Mouse (Mus musculus) adrenal gland, adult 18-20 months (tissue): Measurements from ENCODE around the gene Tjp2. TPM values are rescaled to one million over a fixed set of nuclear protein-coding genes. Genes with fewer than 3 reads are reported as not detected.
"Not testable (repeated sequence)": the region's sequence is repeated elsewhere in the genome, so short reads cannot be mapped to it uniquely, and the experiment has no call there.

Experiments
- DNase-seq, 2 experiments: peaks; one replicate each; pipeline ENCODE4 v3.0.0; 2021 to 2022; ENCODE audit warnings: low spot score in 2 of 2
- total RNA-seq, 2 experiments: library from RNA; stranded (reverse); gene quantifications; 1 replicate in 1 of 2; 2 replicates in 1 of 2; pipeline ENCODE4 v1.2.3; 2021

Gene Tjp2
- total RNA-seq, 2 experiments from 2014 or later: 6.3 to 10.5 TPM

DNA sequence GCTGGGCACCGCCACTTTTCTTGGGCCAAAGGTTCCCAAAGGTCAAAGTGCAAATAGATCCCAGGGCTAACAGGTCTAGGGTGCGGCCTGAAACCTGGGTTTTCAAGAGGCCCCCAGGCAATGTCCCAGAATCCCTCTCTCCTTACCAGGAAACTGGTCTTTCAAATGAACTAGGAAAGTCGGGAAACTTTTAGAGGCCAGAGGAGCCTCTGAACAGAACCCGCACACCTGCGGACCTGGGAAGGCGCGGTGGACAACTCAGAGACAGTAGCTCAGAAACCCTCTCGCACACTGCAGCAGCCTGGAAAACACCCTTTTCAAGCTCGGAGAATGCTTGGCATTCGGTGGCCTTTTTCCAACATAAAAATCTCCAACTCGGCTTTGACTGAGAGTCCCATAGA lies 979 bp downstream of the Tjp2 start:
- DNase-seq: peak; percentile 8 to 25

DNA sequence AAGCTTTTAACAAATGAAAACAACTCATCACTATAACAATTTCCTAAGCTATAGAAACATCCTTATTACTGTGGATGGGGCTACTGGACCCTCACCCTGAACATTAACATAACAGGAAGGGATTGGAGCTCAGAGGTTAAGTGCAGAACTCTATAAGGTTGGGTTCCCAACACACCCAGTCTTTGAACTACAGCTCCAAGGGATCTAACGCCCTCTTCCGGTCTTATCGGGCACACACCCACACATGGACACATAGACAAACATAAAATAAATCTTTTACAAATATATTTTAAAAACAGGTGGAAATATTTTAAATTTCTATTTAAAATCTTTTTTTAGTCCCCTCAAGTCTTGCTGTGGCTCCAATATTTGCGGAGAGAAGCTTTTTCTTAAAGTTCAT lies 3.4 kb downstream of the Tjp2 start:
- no peak for DNase-seq

DNA sequence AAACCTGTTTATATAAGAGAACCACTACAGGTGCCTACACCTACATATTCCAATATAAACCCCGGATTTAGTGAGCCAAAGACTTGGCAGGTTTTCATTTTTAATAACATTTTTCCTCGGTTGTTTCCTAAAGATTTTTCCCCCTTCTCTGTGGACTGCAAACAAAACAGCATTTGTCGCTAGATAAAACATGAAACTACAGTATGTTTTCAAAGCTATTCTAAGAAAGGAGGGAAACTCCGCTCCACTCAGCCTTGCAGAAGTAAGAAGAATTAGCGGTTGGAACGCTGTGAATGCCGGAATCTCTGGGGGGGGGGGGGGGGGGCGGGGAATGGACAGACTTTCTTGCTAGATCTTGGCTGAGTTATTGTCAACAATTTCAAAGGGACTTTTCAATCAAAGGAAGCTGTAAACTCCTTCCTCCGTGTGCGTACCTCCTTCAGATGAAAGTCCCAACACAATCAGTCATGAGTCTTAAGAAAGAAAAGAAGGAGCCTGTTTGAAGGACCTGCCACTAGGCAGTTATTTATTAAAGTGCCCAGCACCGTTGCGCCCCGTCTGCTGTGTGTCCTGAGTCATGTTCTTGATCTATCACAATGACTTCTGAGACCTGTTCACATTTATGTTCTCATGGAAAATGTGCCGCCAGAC lies 3.9 kb downstream of the Tjp2 start:
- DNase-seq: no peak

DNA sequence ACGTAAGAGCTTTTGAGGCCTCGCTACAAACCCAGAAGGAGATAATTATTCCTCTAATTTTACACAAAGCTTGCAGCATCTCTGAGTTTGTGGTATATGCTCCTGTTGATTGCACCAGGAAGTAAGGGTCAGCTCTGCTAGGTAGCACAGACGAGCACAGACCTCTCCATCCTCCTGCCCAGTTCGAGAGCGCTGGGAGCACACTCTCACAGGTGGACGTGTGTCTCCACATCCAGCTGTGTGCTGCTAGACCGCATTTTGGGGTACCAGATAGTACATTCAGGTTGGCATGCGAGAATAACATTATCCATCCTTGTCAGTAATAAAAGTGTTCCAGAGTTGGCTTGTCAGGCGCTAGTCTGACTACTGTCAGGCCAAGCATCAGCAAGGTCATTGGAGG lies 5.8 kb downstream of the Tjp2 start:
- no peak for DNase-seq

DNA sequence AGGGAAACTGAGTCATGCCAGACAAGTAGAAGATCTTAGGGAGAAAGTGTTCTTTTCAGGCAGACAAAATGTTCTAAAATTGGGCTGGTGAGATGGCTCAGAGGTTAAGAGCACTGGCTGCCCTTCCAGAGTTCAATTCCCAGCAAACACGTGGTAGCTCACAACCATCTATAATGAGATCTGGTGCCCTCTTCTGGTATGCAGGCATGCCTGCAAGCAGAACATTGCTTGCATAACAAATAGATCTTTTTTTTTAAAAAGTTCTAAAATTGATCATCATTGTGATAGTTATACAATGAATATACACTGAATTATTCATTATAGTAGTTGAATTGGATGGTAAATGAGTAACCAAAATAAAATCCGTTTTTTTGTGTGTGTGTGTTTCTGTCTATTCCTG lies 6.5 kb downstream of the Tjp2 start:
- no peak for DNase-seq

DNA sequence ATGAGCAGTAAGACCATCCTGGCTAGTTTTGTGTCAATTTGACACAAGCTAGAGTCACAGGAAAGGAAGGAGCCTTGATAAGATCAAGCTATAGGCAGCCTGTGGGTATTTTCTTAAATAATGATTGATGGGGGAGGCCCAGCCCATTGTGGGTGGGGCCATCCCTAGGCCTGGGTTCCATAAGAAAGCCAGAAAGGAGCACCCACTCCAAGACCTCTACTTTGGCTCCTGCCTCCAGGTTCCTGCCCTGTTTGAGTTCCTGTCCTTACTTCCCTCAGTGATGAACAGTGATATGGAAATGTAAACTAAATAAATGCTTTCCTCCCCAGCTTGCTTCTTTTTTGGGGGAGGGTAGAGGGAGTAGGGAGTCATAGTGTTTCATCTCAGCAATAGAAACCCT lies 7.0 kb downstream of the Tjp2 start:
- DNase-seq: no peak

DNA sequence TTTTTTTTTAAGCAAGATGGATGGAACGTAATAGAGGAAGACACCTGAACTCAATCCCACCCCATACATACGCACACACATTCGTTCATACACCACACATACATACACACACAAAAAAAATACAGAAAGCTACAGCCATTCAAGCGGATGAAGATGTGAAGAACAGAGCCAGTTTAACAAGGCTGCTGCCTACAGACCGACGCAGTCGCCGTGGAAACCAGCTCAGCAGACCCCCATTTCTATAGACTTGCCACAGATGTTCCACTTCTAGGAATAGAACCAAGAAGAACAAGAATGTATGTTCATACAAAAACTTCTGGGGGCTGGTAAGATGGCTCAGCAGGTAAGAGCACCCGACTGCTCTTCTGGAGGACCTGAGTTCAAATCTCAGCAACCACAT lies 8.1 kb downstream of the Tjp2 start:
- DNase-seq: no peak

DNA sequence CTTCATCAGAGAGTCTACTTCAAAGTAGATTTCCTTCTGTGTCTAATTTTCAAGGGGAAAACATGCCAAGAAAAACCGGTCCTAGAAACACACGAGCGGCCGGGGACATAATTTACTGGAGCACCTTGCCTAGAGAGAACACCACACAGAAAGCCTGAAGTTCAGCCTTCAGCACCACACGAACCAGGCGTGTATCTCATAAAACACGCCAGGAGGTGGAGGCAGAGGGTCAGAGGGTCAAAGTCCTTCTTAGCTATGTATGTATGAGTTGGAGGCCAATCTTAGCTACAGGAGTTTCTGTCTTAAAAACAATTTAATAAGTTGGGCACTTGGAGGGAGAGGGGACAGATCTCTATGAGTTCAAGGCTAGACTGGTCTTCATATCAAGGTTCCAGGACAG lies 9.9 kb downstream of the Tjp2 start:
- no peak for DNase-seq

DNA sequence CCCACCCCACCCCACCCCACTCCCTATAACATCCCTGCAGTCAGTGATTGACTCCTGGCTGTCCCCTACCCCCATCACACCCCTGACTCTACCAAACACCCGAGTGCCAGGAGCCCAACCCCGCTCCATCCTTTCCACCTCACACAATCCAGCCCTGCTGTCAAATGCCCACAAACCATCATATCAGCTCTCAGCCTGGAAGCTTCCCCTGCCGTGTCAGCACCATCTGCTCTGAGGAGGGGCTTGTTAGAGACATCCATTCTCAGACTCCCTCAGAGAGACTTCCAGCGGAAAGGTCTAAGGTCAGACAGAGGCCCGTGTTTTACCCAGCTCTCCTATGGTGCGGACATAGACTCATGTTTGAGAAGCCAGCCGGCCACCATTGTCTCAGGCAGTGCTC lies 11.5 kb downstream of the Tjp2 start:
- DNase-seq: no peak

DNA sequence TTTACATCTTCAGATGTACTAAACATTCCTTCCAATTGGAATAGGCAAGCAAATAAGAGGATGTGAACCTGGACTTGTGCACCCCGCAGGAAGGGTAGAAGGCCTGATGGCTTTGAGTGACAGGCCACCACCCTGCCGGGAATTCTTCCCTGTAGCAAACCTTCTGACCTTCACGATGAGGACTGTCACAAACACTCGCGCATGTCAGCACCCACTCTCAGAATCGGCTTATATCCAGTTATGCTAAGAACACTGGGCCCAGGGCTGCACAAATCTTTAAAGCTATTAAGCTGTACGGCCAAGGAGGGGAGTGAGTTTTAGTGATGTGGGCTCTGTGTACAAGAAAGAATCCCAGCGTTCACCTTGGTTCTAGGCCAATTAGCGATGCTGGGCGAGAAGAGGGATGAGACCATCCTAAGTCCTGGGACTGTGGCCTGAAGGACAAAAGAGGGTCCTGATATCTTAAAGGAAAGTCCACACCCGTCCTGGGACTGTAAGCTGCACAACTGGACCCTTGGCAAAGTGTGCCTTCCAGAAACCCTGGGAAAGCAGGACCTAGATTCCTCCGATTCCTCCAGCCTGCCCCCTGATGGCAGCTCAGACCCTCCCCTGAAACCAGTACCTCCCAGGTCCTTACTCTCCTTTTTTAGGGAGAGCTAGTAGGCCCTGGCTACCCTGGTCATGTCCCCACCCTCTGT lies 12.1 kb downstream of the Tjp2 start:
- DNase-seq: no peak

GRCm38 (mm10) chr19:24211168-24211567 lies 13.7 kb downstream of the Tjp2 start:
- DNase-seq: no peak

DNA sequence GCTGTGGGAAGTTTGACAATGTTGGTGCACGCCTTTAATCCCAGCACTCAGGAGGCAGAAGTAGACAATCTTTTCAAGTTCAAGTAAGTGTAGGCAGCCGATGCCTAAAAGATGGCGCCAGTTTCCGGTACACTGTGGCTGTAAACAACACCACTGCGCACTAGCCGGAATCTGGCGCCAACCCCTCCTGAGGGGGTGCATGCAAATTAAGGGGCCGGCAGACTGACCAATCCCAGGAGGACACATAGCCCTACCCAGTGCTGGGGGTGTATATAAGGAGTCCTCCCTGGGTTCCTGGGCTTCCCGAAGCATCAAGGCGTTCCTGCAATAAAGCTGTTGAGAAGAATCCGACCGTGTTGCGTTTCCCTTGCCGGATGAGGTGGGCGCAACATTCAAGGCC lies 15.3 kb downstream of the Tjp2 start:
- DNase-seq: no peak

- DNase-seq: no peak
Measured at GRCm38 (mm10) chr19:24207967-24208366, 16.9 kb downstream of the Tjp2 start.

GRCm38 (mm10) chr19:24205001-24205400 lies 19.8 kb downstream of the Tjp2 start:
- no peak for DNase-seq

DNA sequence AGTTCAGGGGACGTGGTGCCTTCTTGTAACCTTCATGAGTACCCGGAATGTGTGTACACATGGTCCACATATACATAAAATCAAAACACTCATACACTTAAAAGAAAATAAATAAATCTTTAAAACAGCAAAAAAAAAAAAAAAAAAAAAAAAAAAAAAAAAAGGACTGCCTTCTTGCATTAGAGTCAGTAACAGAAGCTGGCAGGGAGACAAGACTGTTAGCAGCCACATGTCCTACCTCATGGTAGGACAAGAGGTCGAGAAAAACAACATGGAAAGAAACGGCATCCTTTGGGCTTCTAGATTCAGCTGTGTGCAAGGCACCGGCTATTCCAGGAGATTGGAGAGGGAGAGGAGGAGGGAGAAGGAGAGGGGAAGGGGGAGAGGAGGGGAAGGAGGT lies 23.0 kb downstream of the Tjp2 start:
- DNase-seq: no peak

DNA sequence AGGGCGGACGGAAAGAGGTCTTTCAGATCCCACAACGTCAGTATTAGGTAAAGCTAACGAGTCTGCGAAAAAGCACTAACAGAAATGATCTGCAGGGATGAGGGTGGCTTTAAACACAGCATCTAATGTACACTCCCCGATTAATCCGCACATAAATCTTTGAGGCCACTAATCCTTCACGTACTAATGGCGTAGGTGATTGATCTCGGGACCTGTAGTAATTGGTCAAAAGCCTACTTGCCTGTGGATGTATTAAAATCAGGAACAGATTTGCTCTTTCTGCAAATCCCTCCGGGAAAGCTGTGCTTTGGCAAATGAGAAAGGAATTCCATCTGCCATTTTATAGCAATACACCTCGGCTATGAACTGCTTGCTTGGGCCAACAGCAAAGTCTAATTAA lies 24.3 kb downstream of the Tjp2 start:
- no peak for DNase-seq

DNA sequence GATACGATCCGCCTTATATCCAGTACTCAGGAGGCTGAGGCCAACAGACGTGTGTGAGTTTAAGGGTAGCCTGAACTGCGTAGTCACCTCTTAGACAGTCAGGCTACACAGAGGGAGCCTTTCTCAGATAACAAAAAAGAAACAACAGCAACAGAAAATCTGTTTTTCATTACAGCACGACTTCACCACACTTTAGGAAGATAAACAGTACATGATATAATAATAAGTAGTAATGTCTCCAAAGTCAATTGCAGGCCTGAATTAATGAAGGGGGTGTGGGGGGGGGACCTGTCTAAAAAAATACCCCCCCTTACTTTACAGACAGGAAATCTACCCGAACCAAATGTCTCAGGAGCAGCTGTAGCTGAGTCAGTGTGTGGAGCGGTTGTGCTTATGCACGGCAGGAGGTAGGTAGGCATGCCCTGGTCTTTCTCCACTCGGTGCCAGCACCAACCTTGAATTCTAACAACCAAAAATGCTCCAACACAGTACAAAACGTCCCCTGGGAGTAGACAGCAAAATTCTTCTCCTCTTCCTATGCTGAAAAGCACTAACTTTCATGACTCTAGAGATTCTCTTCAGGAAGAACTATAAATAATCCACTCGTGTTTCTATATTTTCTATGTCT lies 26.0 kb downstream of the Tjp2 start:
- DNase-seq: no peak

GRCm38 (mm10) chr19:24197338-24197737 lies 27.5 kb downstream of the Tjp2 start:
- no peak for DNase-seq

DNA sequence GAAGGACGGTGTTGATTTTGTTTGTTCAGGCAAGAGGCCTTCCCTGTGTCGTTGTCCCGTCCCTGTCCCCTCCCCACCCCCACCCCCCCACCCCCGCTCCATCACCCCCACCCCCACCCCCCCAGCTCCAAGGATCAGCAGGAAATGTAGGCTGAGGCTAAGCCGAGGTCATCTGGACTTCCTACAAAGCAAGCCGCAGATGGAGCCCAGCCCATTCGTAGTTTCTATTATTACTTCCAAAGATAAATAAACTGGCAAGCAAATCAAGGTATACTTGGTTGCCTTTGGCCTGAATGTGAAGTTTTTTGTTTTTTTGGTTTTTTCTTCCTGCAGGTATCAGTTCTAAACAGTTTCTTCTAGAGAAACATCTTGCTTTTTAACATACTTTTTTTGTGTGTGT lies 29.6 kb downstream of the Tjp2 start:
- DNase-seq: no peak

- DNase-seq: no peak
Measured at GRCm38 (mm10) chr19:24194216-24194615, 30.6 kb downstream of the Tjp2 start.

DNA sequence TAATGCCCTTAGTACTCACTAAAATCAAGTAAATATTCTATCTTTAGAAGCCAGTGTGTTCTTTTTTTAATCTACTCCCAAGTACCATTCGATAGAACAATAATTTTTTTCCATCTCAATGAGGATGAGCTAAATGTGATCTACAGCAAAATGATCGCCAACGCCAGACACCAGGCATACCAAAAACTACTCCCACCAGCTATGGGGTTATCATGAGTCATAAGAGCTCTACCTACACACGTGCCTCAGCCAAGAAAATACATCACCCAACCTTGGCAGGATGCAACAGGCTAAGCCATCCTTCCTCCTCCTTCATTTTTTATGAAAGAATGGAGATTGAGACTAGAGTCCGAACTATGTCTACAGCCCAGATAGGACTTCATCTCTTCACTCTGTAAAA lies 31.9 kb downstream of the Tjp2 start:
- DNase-seq: no peak

DNA sequence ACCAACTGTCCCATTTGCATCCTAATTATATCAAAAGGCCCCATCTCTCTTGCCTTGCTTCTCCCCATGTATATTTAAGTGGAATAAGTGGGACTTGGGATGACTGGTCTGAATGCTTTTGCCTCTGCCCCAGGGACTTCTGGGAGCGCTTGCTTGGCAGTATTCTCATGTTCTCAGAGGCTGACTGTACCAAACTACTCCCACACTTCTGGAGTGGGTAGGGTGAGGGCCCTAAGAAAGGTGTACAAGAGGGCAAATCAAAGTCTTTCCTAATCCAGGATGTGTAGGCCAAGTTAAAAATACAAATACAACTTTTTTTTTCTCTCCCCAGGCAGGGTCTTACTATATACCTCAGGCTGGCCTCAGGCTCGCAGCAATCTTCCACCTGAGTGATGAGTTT lies 37.0 kb downstream of the Tjp2 start:
- no peak for DNase-seq

GRCm38 (mm10) chr19:24187358-24187757 lies 37.5 kb downstream of the Tjp2 start:
- DNase-seq: not testable (repeated sequence)
